Mouse (Mus musculus): ENCODE measurements around the gene Trim27. TPM values are rescaled to one million over a fixed set of nuclear protein-coding genes. Genes with fewer than 3 reads are reported as not detected.

Gene Trim27
- 81.4 and 82.3 TPM in 2 replicates for polyA plus RNA-seq (2015; fragmentation: Nextera tagmentation; extraction: Ambion mirVana)

DNA sequence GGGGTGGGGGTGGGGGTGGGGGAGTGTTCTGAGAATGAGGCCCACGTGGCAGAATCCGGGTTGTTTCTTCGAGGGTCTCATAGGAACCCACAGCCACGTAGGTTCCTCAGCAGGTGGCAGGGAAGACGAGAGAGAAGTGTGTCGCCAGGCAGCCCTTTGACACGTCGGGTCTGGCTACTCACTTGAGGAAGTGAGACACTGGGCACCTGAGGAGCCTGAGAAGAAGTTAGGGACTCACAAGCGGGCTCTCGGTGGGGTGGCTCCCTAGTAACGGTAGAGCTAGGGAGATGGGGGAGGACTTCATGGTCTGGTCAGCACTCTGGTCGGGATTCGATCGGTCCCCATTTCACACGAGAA, at the start of gene Trim27:
Gene Trim27 (plus strand): TSS at position 79 of the 357 bp plus-strand sequence.
- peak within 1 kb of the TSS; percentile 94 for H3K4me2 ChIP-seq
- DNase-seq (no peak), ATAC-seq (ENCODE audit: low read depth) (peak; percentile 49)
- peaks cover 52% of the 10 kb centered on the region for H3K4me1 ChIP-seq (replicated peaks)
- no peaks in the 10 kb centered on the region for H3K9me3 ChIP-seq (replicated peaks)
- under 1% methylated on average over 15 of the region's 15 CpGs for WGBS (ENCODE audit: insufficient replicate concordance)
- H3K9ac ChIP-seq, result peak within 1 kb of the TSS; percentile 98
- H3K4me3 ChIP-seq (replicated peaks), result peak within 1 kb of the TSS; percentile 92
- peak within 1 kb of the TSS; percentile 97 for H3K27ac ChIP-seq
- H3K36me3 ChIP-seq, result peaks cover 28% of the 10 kb centered on the region
- no peaks in the 10 kb centered on the region; the same call in 1 of the 2 replicates for H3K27me3 ChIP-seq

DNA sequence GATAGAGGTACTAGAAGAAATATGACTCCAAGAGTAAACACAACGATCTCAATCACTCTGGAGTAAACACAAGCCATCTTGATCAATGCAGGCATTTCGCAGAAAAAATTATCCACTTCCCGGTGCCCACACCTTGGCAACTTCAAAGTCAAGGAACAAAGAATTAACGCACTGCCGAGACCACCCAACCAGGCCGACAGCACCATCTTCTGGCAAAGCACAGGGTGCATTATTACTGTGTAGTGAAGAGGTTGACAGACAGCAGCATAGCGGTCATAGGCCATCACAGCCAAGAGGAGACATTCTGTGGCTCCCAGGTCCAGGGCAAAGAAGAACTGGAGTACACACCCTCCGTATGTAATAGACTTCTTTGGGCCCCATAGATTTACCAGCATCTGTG, 36.8 kb upstream of the Trim27 start:
- Histone ChIP-seq H3K36me3 (no peaks in the 10 kb centered on the region), H3K4me2 (no peak overlapping the region), H3K27me3 (no peaks in the 10 kb centered on the region), H3K4me1 (replicated peaks) (no peaks in the 10 kb centered on the region), H3K27ac (no peak overlapping the region), H3K9me3 (replicated peaks) (no peaks in the 10 kb centered on the region), H3K9ac (no peak overlapping the region), H3K4me3 (replicated peaks) (no peak overlapping the region)
- WGBS (ENCODE audit: insufficient replicate concordance), result 35% methylated on average over 8 of the region's 8 CpGs
- DNase-seq (no peak), ATAC-seq (ENCODE audit: low read depth) (no peak)

DNA sequence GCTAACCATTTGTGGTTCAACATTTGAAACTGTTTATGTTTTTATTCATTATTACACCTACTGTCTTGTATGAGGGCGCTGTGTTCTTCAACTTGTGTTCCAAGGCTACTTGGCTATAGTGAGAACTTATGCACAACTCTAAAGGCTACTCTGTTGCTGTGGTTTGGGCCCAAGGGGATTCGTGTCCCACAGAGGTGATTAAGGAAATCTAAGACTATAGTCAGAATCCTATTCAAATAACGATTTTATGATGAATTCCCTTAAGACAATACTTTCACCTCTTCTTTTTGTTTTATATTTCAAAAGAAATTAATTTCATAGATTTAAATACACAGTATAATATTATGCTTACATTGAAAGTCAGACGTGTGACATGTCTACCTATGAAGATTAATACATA, 33.5 kb upstream of the Trim27 start, which contains the start of gene Olfr1368:
Gene Olfr1368 (minus strand): TSS at position 101 of the 400 bp plus-strand sequence.
- no peak within 1 kb of the TSS for H3K27ac ChIP-seq
- H3K4me1 ChIP-seq (replicated peaks), result no peaks in the 10 kb centered on the region
- H3K4me2 ChIP-seq, result no peak within 1 kb of the TSS
- no peaks in the 10 kb centered on the region for H3K36me3 ChIP-seq
- H3K9ac ChIP-seq, result no peak within 1 kb of the TSS
- whole genome bisulfite sequencing (ENCODE audit: insufficient replicate concordance), result 40% methylated on average over 4 of the region's 4 CpGs
- ATAC-seq (ENCODE audit: low read depth) (no peak), DNase-seq (no peak)
- H3K4me3 ChIP-seq (replicated peaks), result no peak within 1 kb of the TSS
- no peaks in the 10 kb centered on the region for H3K9me3 ChIP-seq (replicated peaks)
- no peaks in the 10 kb centered on the region for H3K27me3 ChIP-seq

DNA sequence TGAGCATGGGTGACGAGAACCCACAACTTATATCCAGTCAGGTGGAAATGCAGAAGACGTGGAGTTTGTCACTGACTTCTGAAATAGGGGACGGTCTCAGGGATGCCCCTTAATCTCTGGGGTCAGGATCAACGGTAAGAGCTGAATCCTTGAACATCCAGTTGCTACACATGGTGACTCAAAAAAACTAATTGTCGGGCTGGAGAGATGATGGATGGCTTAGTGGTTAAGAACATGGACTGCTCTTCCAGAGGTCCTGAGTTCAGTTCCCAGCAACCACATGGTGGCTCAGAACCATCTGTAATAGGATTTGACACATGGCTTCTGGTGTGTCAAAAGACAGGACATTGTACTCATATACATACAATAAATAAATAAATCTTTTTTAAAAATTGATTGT, 23.4 kb upstream of the Trim27 start:
- no peak overlapping the region for H3K27ac ChIP-seq
- DNase-seq (no peak), ATAC-seq (ENCODE audit: low read depth) (no peak)
- no peak overlapping the region for H3K9ac ChIP-seq
- H3K4me3 ChIP-seq (replicated peaks), result no peak overlapping the region
- no peaks in the 10 kb centered on the region for H3K36me3 ChIP-seq
- H3K27me3 ChIP-seq, result peaks cover 34% of the 10 kb centered on the region
- H3K4me1 ChIP-seq (replicated peaks), result peaks cover 15% of the 10 kb centered on the region
- WGBS (ENCODE audit: insufficient replicate concordance), result 56% methylated on average over 5 of the region's 5 CpGs
- no peak overlapping the region for H3K4me2 ChIP-seq
- H3K9me3 ChIP-seq (replicated peaks), result no peaks in the 10 kb centered on the region

- DNase-seq (no peak), ATAC-seq (ENCODE audit: low read depth) (no peak)
- no peaks in the 10 kb centered on the region for H3K9me3 ChIP-seq (replicated peaks)
- H3K9ac ChIP-seq, result no peak overlapping the region
- H3K4me2 ChIP-seq, result peak overlapping the region; percentile 75
- H3K36me3 ChIP-seq, result no peaks in the 10 kb centered on the region
- H3K27me3 ChIP-seq, result peaks cover 34% of the 10 kb centered on the region
- WGBS (ENCODE audit: insufficient replicate concordance), result 11% methylated on average over 9 of the region's 9 CpGs
- H3K27ac ChIP-seq, result no peak overlapping the region
- H3K4me1 ChIP-seq (replicated peaks), result peaks cover 20% of the 10 kb centered on the region
- 0 out of 2 replicates have a peak overlapping the region, but pooled peaks have one; percentile 67 for H3K4me3 ChIP-seq (replicated peaks)
Measured at GRCm38 (mm10) chr13:21158071-21158470, 21.2 kb upstream of the Trim27 start.

DNA sequence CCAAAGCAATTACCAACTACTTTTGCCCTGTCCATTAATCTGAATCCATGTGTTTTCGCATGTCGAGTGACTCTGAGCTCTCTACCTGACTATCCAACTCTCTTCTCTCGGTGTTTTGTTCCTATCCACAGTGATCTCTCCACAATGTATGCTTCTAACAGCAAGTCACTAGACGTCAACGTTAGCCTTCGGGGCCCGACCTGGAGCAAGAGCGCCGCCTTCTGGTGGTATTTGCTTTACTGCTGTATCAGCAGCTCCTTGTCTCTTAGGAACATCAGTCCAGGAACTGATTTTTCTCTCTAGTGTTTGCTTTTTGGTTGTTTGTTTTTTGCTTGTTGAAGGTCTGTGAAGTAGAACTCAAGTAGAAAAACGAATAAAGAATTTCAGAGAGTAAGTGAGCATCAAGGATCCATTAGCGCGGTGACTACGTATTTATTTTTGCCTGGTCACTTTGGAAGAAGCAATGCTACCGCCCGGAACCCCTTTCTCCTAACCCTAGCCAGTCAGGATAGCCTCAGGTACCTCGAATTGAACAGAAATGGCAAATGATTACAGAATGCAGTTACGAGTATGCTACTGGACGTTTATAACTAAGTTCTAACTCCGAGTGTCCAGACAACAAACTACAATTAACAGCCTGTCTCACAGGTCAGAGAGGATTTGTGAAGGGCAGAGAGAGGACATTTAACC, 20.3 kb upstream of the Trim27 start:
- ATAC-seq (ENCODE audit: low read depth), result peak; percentile 45; the same call in 1 of the 2 replicates
- peak overlapping the region; percentile 53 for H3K9ac ChIP-seq
- H3K36me3 ChIP-seq, result no peaks in the 10 kb centered on the region
- DNase-seq, result peak; percentile 73
- H3K9me3 ChIP-seq (replicated peaks), result no peaks in the 10 kb centered on the region
- peak overlapping the region; percentile 75 for H3K4me2 ChIP-seq
- H3K4me3 ChIP-seq (replicated peaks), result peak overlapping the region; percentile 67
- under 1% methylated on average over 19 of the region's 19 CpGs for WGBS (ENCODE audit: insufficient replicate concordance)
- H3K4me1 ChIP-seq (replicated peaks), result peaks cover 20% of the 10 kb centered on the region
- no peak overlapping the region for H3K27ac ChIP-seq
- peaks cover 34% of the 10 kb centered on the region for H3K27me3 ChIP-seq

DNA sequence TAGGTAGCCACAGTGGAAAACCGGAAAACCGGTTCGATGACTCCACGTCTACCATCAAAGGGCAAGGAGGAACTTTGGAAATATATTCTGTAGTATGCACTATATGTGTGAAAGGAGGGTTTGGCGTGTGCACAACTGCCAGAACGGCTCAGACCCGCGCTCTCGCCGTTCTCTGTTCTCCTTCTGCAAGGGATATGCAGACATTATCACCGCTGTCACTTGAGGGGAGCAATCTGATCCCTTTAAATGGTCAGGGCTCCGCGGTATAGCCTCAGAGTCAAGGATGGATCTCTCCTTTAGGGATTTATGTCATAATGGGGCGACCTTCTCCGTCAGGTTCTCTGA, 19.8 kb upstream of the Trim27 start:
- Histone ChIP-seq H3K4me3 (replicated peaks) (peak overlapping the region; percentile 67), H3K4me1 (replicated peaks) (peaks cover 24% of the 10 kb centered on the region), H3K36me3 (no peaks in the 10 kb centered on the region), H3K4me2 (peak overlapping the region; percentile 75), H3K27me3 (peaks cover 34% of the 10 kb centered on the region), H3K27ac (no peak overlapping the region), H3K9me3 (replicated peaks) (no peaks in the 10 kb centered on the region), H3K9ac (peak overlapping the region; percentile 53)
- under 1% methylated on average over 15 of the region's 15 CpGs for WGBS (ENCODE audit: insufficient replicate concordance)
- ATAC-seq (ENCODE audit: low read depth) (no peak), DNase-seq (no peak)

- DNase-seq (no peak), ATAC-seq (ENCODE audit: low read depth) (no peak)
- Histone ChIP-seq H3K9me3 (replicated peaks) (no peaks in the 10 kb centered on the region), H3K4me3 (replicated peaks) (peak overlapping the region; percentile 67), H3K27ac (no peak overlapping the region), H3K4me1 (replicated peaks) (peaks cover 24% of the 10 kb centered on the region), H3K36me3 (no peaks in the 10 kb centered on the region), H3K9ac (peak overlapping the region; percentile 53), H3K27me3 (peaks cover 34% of the 10 kb centered on the region), H3K4me2 (peak overlapping the region; percentile 75)
- WGBS (ENCODE audit: insufficient replicate concordance), result under 1% methylated on average over 16 of the region's 16 CpGs
Measured at GRCm38 (mm10) chr13:21160041-21160511, 19.2 kb upstream of the Trim27 start.

- Histone ChIP-seq H3K27me3 (peaks cover 36% of the 10 kb centered on the region), H3K9me3 (replicated peaks) (no peaks in the 10 kb centered on the region), H3K36me3 (no peaks in the 10 kb centered on the region), H3K4me2 (peak overlapping the region; percentile 75), H3K27ac (no peak overlapping the region; the same call in 1 of the 2 replicates), H3K4me3 (replicated peaks) (peak overlapping the region; percentile 67), H3K9ac (peak overlapping the region; percentile 53), H3K4me1 (replicated peaks) (peaks cover 24% of the 10 kb centered on the region)
- DNase-seq, result peak; percentile 84
- peak; percentile 80 for ATAC-seq (ENCODE audit: low read depth)
- WGBS (ENCODE audit: insufficient replicate concordance), result under 1% methylated on average over 32 of the region's 32 CpGs
Measured at GRCm38 (mm10) chr13:21160657-21161590, 18.3 kb upstream of the Trim27 start.

DNA sequence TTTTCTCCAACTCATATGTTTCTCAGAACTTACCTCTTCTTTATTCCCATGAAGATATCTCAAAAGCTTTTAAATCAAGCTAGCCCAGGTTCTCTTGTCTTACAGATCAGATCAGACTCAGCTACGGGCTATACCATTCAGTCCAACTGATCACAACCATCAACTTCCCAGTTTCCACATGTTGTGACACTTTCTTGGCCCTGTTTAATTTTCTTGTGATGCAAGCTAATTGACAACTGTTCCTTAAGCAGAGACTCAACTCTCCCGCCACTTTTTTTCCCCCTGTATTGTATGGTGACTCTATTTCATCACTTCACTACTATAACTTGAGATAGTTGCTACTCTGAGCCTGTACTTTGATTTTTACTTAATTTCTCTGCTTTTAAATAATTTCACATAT, 17.7 kb upstream of the Trim27 start:
- ATAC-seq (ENCODE audit: low read depth) (no peak), DNase-seq (no peak)
- Histone ChIP-seq H3K36me3 (no peaks in the 10 kb centered on the region), H3K9me3 (replicated peaks) (no peaks in the 10 kb centered on the region), H3K4me3 (replicated peaks) (peak overlapping the region; percentile 67), H3K27me3 (peaks cover 31% of the 10 kb centered on the region), H3K4me1 (replicated peaks) (peaks cover 25% of the 10 kb centered on the region), H3K27ac (no peak overlapping the region), H3K9ac (no peak overlapping the region; the same call in 1 of the 2 replicates), H3K4me2 (peak overlapping the region; percentile 75)
- 48% methylated on average over 2 of the region's 2 CpGs for WGBS (ENCODE audit: insufficient replicate concordance)

DNA sequence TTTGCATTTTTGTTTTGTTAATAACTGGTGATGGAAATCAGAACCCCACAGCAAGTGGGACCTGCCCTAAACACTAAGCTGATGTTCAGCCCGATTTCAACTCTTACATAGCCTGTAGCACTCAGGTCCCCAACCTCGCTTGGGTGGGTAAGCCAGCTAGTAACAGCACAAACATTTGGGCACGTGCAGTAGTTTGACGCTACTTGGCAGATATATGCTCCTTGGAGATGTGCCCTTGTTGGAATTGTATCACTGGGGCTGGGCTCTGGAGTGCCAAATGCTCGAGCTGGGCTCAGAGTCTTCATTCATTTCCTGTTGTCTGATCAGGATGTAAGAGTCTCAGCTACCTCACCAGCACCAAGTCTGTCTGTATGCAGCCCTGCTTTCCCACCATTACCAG, 16.7 kb upstream of the Trim27 start:
- Histone ChIP-seq H3K27ac (no peak overlapping the region), H3K9ac (no peak overlapping the region), H3K9me3 (replicated peaks) (no peaks in the 10 kb centered on the region), H3K27me3 (peaks cover 28% of the 10 kb centered on the region), H3K4me1 (replicated peaks) (peaks cover 31% of the 10 kb centered on the region), H3K4me3 (replicated peaks) (no peak overlapping the region), H3K4me2 (no peak overlapping the region), H3K36me3 (no peaks in the 10 kb centered on the region)
- DNase-seq (no peak), ATAC-seq (ENCODE audit: low read depth) (no peak)
- 50% methylated on average over 5 of the region's 5 CpGs for WGBS (ENCODE audit: insufficient replicate concordance)
